Mouse (Mus musculus): ENCODE measurements around the gene Aifm2. TPM values are rescaled to one million over a fixed set of nuclear protein-coding genes. Genes with fewer than 3 reads are reported as not detected.
A peak's percentile ranks its signal among the peaks of the same experiment; 100 is the strongest.

The Aifm2 gene
- polyA plus RNA-seq, 1 experiment from 2014 or later = 21.4 TPM

DNA sequence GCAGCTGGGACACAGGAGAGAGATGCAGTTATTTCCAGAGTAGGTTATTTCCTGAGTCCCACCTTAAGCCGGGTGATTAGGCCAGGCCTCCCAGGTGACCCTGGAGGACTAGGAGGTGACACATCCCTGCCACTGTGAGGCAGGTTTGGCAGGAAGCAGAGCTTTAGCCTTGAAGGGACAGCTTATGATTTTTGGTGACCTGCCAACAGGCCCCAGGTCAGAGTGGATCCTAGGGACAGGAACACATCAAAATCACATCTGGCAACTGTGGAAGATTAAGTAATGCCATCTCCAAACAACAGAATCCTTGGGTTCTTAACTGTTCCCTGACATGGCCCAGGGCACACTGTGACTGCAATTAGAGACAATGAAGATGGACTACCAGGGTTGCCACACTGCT is 26.2 kb downstream of the Aifm2 start:
- Histone ChIP-seq H3K4me1 (replicated peaks; ENCODE audit: insufficient read depth, low read length) (no peaks in the 10 kb centered on the region), H3K9ac (ENCODE audit: low read depth, low read length) (no peak overlapping the region), H3K27me3 (ENCODE audit: insufficient read depth, low read length) (no peaks in the 10 kb centered on the region), H3K27ac (no peak overlapping the region), H3K4me3 (replicated peaks; ENCODE audit: low read depth, low read length) (no peak overlapping the region), H3K4me2 (ENCODE audit: low read length) (no peak overlapping the region), H3K36me3 (ENCODE audit: insufficient read depth, low read length) (peaks cover 56% of the 10 kb centered on the region), H3K9me3 (replicated peaks; ENCODE audit: low read length) (no peaks in the 10 kb centered on the region)
- DNase-seq (ENCODE audit: low spot score) (no peak), ATAC-seq (replicated peaks; ENCODE audit: low FRiP score, low read depth) (no peak)
- WGBS = 77% methylated on average over 1 of the region's 1 CpGs
- TF ChIP-seq CTCF (IDR thresholded peaks at IDR 0.05; ENCODE audit: low read depth) = no peak

- ATAC-seq (replicated peaks; ENCODE audit: low FRiP score, low read depth) (no peak), DNase-seq (ENCODE audit: low spot score) (peak; percentile 29)
- Histone ChIP-seq H3K4me1 (replicated peaks; ENCODE audit: insufficient read depth, low read length) (no peaks in the 10 kb centered on the region), H3K36me3 (ENCODE audit: insufficient read depth, low read length) (peaks cover 62% of the 10 kb centered on the region), H3K4me2 (ENCODE audit: low read length) (no peak overlapping the region), H3K4me3 (replicated peaks; ENCODE audit: low read depth, low read length) (no peak overlapping the region), H3K9ac (ENCODE audit: low read depth, low read length) (no peak overlapping the region), H3K27me3 (ENCODE audit: insufficient read depth, low read length) (no peaks in the 10 kb centered on the region), H3K9me3 (replicated peaks; ENCODE audit: low read length) (no peaks in the 10 kb centered on the region), H3K27ac (no peak overlapping the region)
- peak; percentile 56 for TF ChIP-seq CTCF (IDR thresholded peaks at IDR 0.05; ENCODE audit: low read depth)
- WGBS = 91% methylated on average over 4 of the region's 4 CpGs
Observed at GRCm38 (mm10) chr10:61741873-61742272, 26.8 kb downstream of the Aifm2 start.

DNA sequence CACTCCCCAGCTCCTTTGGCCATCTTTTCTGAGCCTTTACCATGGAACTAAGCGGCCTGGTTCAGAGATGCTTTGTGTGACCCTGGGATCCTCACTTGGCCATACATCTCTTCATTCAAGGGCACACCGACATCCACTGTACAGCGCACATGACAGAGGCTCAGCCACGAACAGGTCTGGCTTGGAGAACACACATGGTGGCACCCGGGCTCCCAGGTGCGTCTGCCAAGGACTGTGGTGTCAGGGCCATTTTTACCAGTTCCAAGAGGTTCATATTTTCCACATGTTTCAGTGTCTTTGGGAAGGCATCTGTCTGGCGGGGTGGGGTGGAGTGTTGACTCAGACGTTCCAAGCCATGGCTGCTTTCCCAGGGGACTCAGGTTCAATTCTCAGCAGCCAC is 27.3 kb downstream of the Aifm2 start:
- no peak for ATAC-seq (replicated peaks; ENCODE audit: low FRiP score, low read depth)
- TF ChIP-seq CTCF (IDR thresholded peaks at IDR 0.05; ENCODE audit: low read depth) = no peak
- peaks cover 67% of the 10 kb centered on the region for H3K36me3 ChIP-seq (ENCODE audit: insufficient read depth, low read length)

DNA sequence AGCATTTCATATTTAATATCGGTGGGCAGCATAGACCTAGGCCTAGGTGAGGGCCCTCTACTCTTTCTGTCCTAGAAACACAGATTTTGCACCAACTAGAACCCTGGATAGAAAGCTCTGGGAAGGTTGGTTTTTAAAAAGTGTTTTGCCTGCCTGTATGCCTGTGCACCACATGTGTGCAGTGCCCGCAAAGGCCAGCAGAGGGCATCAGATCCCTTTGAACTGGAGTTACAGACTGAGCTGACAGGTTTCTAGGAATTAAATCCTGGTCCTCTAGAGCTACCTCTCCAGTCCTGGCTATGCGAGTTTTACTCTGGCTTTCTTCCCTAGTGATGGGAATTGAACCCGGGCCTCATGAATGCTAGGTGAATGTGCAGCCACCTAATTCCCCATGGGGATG is 30.1 kb downstream of the Aifm2 start:
- Histone ChIP-seq H3K9me3 (replicated peaks; ENCODE audit: low read length) (no peaks in the 10 kb centered on the region), H3K27ac (no peak overlapping the region), H3K27me3 (ENCODE audit: insufficient read depth, low read length) (no peaks in the 10 kb centered on the region), H3K4me1 (replicated peaks; ENCODE audit: insufficient read depth, low read length) (no peaks in the 10 kb centered on the region), H3K36me3 (ENCODE audit: insufficient read depth, low read length) (peaks cover 58% of the 10 kb centered on the region), H3K9ac (ENCODE audit: low read depth, low read length) (no peak overlapping the region), H3K4me2 (ENCODE audit: low read length) (no peak overlapping the region), H3K4me3 (replicated peaks; ENCODE audit: low read depth, low read length) (no peak overlapping the region)
- peak; percentile 67 for TF ChIP-seq CTCF (IDR thresholded peaks at IDR 0.05; ENCODE audit: low read depth)
- WGBS = 89% methylated on average over 4 of the region's 4 CpGs
- ATAC-seq (replicated peaks; ENCODE audit: low FRiP score, low read depth) (no peak), DNase-seq (ENCODE audit: low spot score) (peak; percentile 11)

More for the DNA sequence above, 27.3 kb downstream of the Aifm2 start:
- Histone ChIP-seq H3K4me2 (ENCODE audit: low read length) (no peak overlapping the region), H3K27me3 (ENCODE audit: insufficient read depth, low read length) (no peaks in the 10 kb centered on the region), H3K9ac (ENCODE audit: low read depth, low read length) (no peak overlapping the region), H3K27ac (no peak overlapping the region), H3K9me3 (replicated peaks; ENCODE audit: low read length) (no peaks in the 10 kb centered on the region), H3K4me3 (replicated peaks; ENCODE audit: low read depth, low read length) (no peak overlapping the region), H3K4me1 (replicated peaks; ENCODE audit: insufficient read depth, low read length) (no peaks in the 10 kb centered on the region)
- no peak for DNase-seq (ENCODE audit: low spot score)
- WGBS = 95% methylated on average over 8 of the region's 8 CpGs

DNA sequence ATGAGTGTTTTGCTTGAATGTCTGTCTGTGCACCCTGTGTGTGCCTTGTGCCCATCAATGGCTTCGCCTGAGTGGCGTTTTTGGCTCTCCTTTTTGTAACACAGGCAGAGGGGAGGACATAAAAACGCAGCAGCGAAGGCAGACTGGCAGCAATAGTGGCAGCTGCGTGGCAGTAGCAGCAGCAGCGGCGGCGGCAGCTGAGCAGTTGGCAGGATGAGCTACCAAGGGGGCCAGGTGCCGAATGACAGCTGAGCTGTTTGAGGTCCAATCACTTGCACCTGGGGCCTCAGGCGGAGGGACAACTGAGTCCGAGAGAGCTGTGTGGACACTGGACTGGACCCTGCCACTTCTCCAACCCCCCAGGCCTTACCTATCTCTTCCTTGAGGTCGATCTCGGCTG is 32.2 kb downstream of the Aifm2 start:
- 91% methylated on average over 13 of the region's 13 CpGs for WGBS
- Histone ChIP-seq H3K4me2 (ENCODE audit: low read length) (no peak overlapping the region), H3K36me3 (ENCODE audit: insufficient read depth, low read length) (peaks cover 57% of the 10 kb centered on the region), H3K27me3 (ENCODE audit: insufficient read depth, low read length) (no peaks in the 10 kb centered on the region), H3K4me1 (replicated peaks; ENCODE audit: insufficient read depth, low read length) (no peaks in the 10 kb centered on the region), H3K27ac (no peak overlapping the region), H3K9me3 (replicated peaks; ENCODE audit: low read length) (no peaks in the 10 kb centered on the region), H3K9ac (ENCODE audit: low read depth, low read length) (no peak overlapping the region), H3K4me3 (replicated peaks; ENCODE audit: low read depth, low read length) (no peak overlapping the region)
- no peak for DNase-seq (ENCODE audit: low spot score)
- no peak for TF ChIP-seq CTCF (IDR thresholded peaks at IDR 0.05; ENCODE audit: low read depth)
- ATAC-seq (replicated peaks; ENCODE audit: low FRiP score, low read depth) = no peak

DNA sequence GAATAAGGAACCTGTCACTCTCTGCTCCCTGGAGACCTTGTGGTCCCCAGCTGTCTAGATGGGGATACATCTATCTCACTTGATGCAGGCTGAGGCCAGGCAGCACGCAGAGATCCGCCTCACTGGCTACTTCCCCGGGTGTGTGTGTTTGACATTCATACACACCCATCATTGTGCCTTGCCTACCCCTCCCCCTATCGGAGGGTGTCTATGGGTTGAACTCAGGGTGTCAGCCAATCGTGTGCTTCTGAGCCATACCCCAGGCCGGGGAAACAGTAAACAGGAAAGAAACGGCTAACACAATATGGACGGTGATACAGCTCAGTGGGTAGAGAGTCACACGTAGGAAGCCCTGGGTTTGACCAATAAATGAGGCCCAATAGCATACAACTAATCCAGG is 35.0 kb downstream of the Aifm2 start:
- DNase-seq (ENCODE audit: low spot score) (no peak), ATAC-seq (replicated peaks; ENCODE audit: low FRiP score, low read depth) (no peak)
- H3K4me2 ChIP-seq (ENCODE audit: low read length) = no peak overlapping the region
- no peak for TF ChIP-seq CTCF (IDR thresholded peaks at IDR 0.05; ENCODE audit: low read depth)
- H3K4me1 ChIP-seq (replicated peaks; ENCODE audit: insufficient read depth, low read length) = no peaks in the 10 kb centered on the region
- no peaks in the 10 kb centered on the region for H3K9me3 ChIP-seq (replicated peaks; ENCODE audit: low read length)
- peaks cover 49% of the 10 kb centered on the region for H3K36me3 ChIP-seq (ENCODE audit: insufficient read depth, low read length)
- H3K9ac ChIP-seq (ENCODE audit: low read depth, low read length) = no peak overlapping the region
- no peaks in the 10 kb centered on the region for H3K27me3 ChIP-seq (ENCODE audit: insufficient read depth, low read length)
- 80% methylated on average over 9 of the region's 9 CpGs for WGBS
- no peak overlapping the region for H3K4me3 ChIP-seq (replicated peaks; ENCODE audit: low read depth, low read length)
- no peak overlapping the region for H3K27ac ChIP-seq

DNA sequence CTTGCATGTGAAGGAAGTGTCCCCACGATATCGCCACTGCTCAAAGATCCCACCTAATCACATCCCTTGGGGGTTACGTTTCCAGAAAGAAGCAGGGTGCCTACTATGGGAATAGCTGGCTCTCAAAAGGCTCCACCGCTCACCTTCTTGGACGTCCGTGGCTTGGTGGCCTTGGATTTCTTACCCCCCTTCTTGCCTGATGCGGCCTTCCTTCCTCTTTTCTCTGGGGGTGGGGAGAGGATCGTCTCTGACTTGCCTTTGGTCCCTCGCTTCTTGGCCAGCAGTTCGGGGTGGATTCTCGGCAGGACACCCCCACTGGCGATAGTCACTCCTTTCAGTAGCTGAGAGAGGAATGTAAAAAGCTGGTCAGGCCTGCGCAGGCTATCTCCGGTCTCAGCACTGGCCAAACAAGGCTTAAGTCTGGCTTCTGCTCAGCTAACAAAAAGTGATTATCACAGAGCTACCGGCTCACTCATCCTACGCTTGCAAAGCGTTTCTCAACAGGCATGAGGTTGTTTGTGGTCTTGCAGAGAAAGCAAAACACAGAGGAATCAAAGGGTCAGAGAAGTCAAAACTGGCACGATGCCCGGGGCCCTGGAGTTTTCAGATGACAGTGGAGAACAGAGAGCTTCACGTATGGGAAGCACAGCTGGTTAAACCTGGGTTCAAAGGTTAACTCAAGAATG is 36.6 kb downstream of the Aifm2 start:
- ATAC-seq (replicated peaks; ENCODE audit: low FRiP score, low read depth) (peak; percentile 74), DNase-seq (ENCODE audit: low spot score) (peak; percentile 54)
- TF ChIP-seq CTCF (IDR thresholded peaks at IDR 0.05; ENCODE audit: low read depth) = no peak
- WGBS = 74% methylated on average over 20 of the region's 20 CpGs
- no peak overlapping the region for H3K4me2 ChIP-seq (ENCODE audit: low read length)
- H3K9ac ChIP-seq (ENCODE audit: low read depth, low read length) = no peak overlapping the region
- no peak overlapping the region for H3K4me3 ChIP-seq (replicated peaks; ENCODE audit: low read depth, low read length)
- no peaks in the 10 kb centered on the region for H3K4me1 ChIP-seq (replicated peaks; ENCODE audit: insufficient read depth, low read length)
- no peaks in the 10 kb centered on the region for H3K27me3 ChIP-seq (ENCODE audit: insufficient read depth, low read length)
- H3K36me3 ChIP-seq (ENCODE audit: insufficient read depth, low read length) = peaks cover 36% of the 10 kb centered on the region
- H3K9me3 ChIP-seq (replicated peaks; ENCODE audit: low read length) = no peaks in the 10 kb centered on the region
- H3K27ac ChIP-seq = peak overlapping the region; percentile 60
